Mouse (Mus musculus): ENCODE results near the gene Ralgapa1. TPM values are rescaled to one million over a fixed set of nuclear protein-coding genes. Genes with fewer than 3 reads are reported as not detected.

The Ralgapa1 gene
- polyA plus RNA-seq, 1 experiment from 2014 or later = 14.3 TPM

- WGBS = 77% methylated on average over 10 of the region's 10 CpGs
- no peaks in the 10 kb centered on the region for H3K36me3 ChIP-seq
- no peaks in the 10 kb centered on the region for H3K4me1 ChIP-seq (replicated peaks)
- H3K9ac ChIP-seq = no peak overlapping the region
- no peaks in the 10 kb centered on the region for H3K9me3 ChIP-seq
- no peak overlapping the region for H3K4me3 ChIP-seq (replicated peaks)
- no peak overlapping the region for H3K4me2 ChIP-seq (replicated peaks)
- no peaks in the 10 kb centered on the region for H3K27me3 ChIP-seq (replicated peaks)
- ATAC-seq = no peak
- no peak overlapping the region for H3K27ac ChIP-seq
These were observed 249.3 kb downstream of the Ralgapa1 start for GRCm38 (mm10) chr12:55571661-55572060.

- H3K4me2 ChIP-seq (replicated peaks) = no peak overlapping the region
- ATAC-seq = no peak
- no peak overlapping the region for H3K4me3 ChIP-seq (replicated peaks)
- H3K9ac ChIP-seq = no peak overlapping the region
- no peaks in the 10 kb centered on the region for H3K9me3 ChIP-seq
- no peaks in the 10 kb centered on the region for H3K36me3 ChIP-seq
- WGBS = 85% methylated on average over 11 of the region's 11 CpGs
- H3K4me1 ChIP-seq (replicated peaks) = no peaks in the 10 kb centered on the region
- no peak overlapping the region for H3K27ac ChIP-seq
- H3K27me3 ChIP-seq (replicated peaks) = no peaks in the 10 kb centered on the region
These were observed 249.8 kb downstream of the Ralgapa1 start for GRCm38 (mm10) chr12:55571181-55571580.

- Histone ChIP-seq H3K4me1 (replicated peaks) (no peaks in the 10 kb centered on the region), H3K4me2 (replicated peaks) (no peak overlapping the region), H3K27ac (no peak overlapping the region), H3K9ac (no peak overlapping the region), H3K4me3 (replicated peaks) (no peak overlapping the region), H3K27me3 (replicated peaks) (no peaks in the 10 kb centered on the region), H3K9me3 (no peaks in the 10 kb centered on the region), H3K36me3 (no peaks in the 10 kb centered on the region)
- ATAC-seq = no peak
- WGBS = 89% methylated on average over 9 of the region's 9 CpGs
These were observed 250.3 kb downstream of the Ralgapa1 start for GRCm38 (mm10) chr12:55570646-55571045.

GRCm38 (mm10) chr12:55569676-55570075 lies 251.3 kb downstream of the Ralgapa1 start:
- no peak for ATAC-seq
- H3K4me2 ChIP-seq (replicated peaks) = no peak overlapping the region

GRCm38 (mm10) chr12:55568466-55568865 lies 252.5 kb downstream of the Ralgapa1 start:
- ATAC-seq = no peak
- WGBS = 87% methylated on average over 3 of the region's 3 CpGs

More at GRCm38 (mm10) chr12:55569676-55570075, 251.3 kb downstream of the Ralgapa1 start:
- Histone ChIP-seq H3K4me1 (replicated peaks) (no peaks in the 10 kb centered on the region), H3K27ac (no peak overlapping the region), H3K9me3 (no peaks in the 10 kb centered on the region), H3K36me3 (no peaks in the 10 kb centered on the region), H3K27me3 (replicated peaks) (no peaks in the 10 kb centered on the region), H3K4me3 (replicated peaks) (no peak overlapping the region), H3K9ac (no peak overlapping the region)
- 63% methylated on average over 6 of the region's 6 CpGs for WGBS

GRCm38 (mm10) chr12:55566837-55567236 lies 254.1 kb downstream of the Ralgapa1 start:
- H3K27ac ChIP-seq = no peak overlapping the region
- H3K4me3 ChIP-seq (replicated peaks) = no peak overlapping the region
- ATAC-seq = no peak
- H3K36me3 ChIP-seq = no peaks in the 10 kb centered on the region
- H3K27me3 ChIP-seq (replicated peaks) = no peaks in the 10 kb centered on the region
- no peaks in the 10 kb centered on the region for H3K4me1 ChIP-seq (replicated peaks)
- WGBS = 74% methylated on average over 5 of the region's 5 CpGs
- H3K9me3 ChIP-seq = no peaks in the 10 kb centered on the region
- H3K9ac ChIP-seq = no peak overlapping the region
- H3K4me2 ChIP-seq (replicated peaks) = no peak overlapping the region

More at GRCm38 (mm10) chr12:55568466-55568865, 252.5 kb downstream of the Ralgapa1 start:
- H3K9me3 ChIP-seq = no peaks in the 10 kb centered on the region
- no peaks in the 10 kb centered on the region for H3K36me3 ChIP-seq
- no peaks in the 10 kb centered on the region for H3K4me1 ChIP-seq (replicated peaks)
- no peak overlapping the region for H3K27ac ChIP-seq
- no peak overlapping the region for H3K4me3 ChIP-seq (replicated peaks)
- H3K27me3 ChIP-seq (replicated peaks) = no peaks in the 10 kb centered on the region
- no peak overlapping the region for H3K4me2 ChIP-seq (replicated peaks)
- no peak overlapping the region for H3K9ac ChIP-seq

- no peaks in the 10 kb centered on the region for H3K9me3 ChIP-seq
- H3K4me3 ChIP-seq (replicated peaks) = no peak overlapping the region
- no peaks in the 10 kb centered on the region for H3K36me3 ChIP-seq
- ATAC-seq = no peak
- H3K27ac ChIP-seq = no peak overlapping the region
- 74% methylated on average over 9 of the region's 9 CpGs for WGBS
- no peak overlapping the region for H3K4me2 ChIP-seq (replicated peaks)
- H3K9ac ChIP-seq = no peak overlapping the region
- H3K27me3 ChIP-seq (replicated peaks) = no peaks in the 10 kb centered on the region
- H3K4me1 ChIP-seq (replicated peaks) = no peaks in the 10 kb centered on the region
These were observed 255.1 kb downstream of the Ralgapa1 start for GRCm38 (mm10) chr12:55565867-55566266.

- H3K9me3 ChIP-seq = no peaks in the 10 kb centered on the region
- no peak within 1 kb of the TSS for H3K4me3 ChIP-seq (replicated peaks)
- H3K9ac ChIP-seq = no peak within 1 kb of the TSS
- H3K27me3 ChIP-seq (replicated peaks) = no peaks in the 10 kb centered on the region
- no peak for ATAC-seq
- H3K27ac ChIP-seq = no peak within 1 kb of the TSS
- 97% methylated on average over 19 of the region's 19 CpGs for WGBS
- H3K36me3 ChIP-seq = no peaks in the 10 kb centered on the region
- no peak within 1 kb of the TSS for H3K4me2 ChIP-seq (replicated peaks)
- H3K4me1 ChIP-seq (replicated peaks) = no peaks in the 10 kb centered on the region
These were observed 255.8 kb downstream of the Ralgapa1 start, which contains the start of gene Aldoart2 for GRCm38 (mm10) chr12:55565206-55565605. TSS of gene Aldoart2 (plus strand) at chr12:55565239.

- 83% methylated on average over 9 of the region's 9 CpGs for WGBS
- no peak for ATAC-seq
- no peak overlapping the region for H3K9ac ChIP-seq
These were observed 256.6 kb downstream of the Ralgapa1 start for GRCm38 (mm10) chr12:55564187-55564963.

GRCm38 (mm10) chr12:55563742-55564141 lies 257.2 kb downstream of the Ralgapa1 start:
- no peak overlapping the region for H3K4me3 ChIP-seq (replicated peaks)
- no peaks in the 10 kb centered on the region for H3K9me3 ChIP-seq
- H3K36me3 ChIP-seq = no peaks in the 10 kb centered on the region
- ATAC-seq = no peak
- 93% methylated on average over 3 of the region's 3 CpGs for WGBS
- H3K27me3 ChIP-seq (replicated peaks) = no peaks in the 10 kb centered on the region
- no peak overlapping the region for H3K9ac ChIP-seq
- no peak overlapping the region for H3K27ac ChIP-seq
- H3K4me2 ChIP-seq (replicated peaks) = no peak overlapping the region
- no peaks in the 10 kb centered on the region for H3K4me1 ChIP-seq (replicated peaks)

More at GRCm38 (mm10) chr12:55564187-55564963, 256.6 kb downstream of the Ralgapa1 start:
- H3K36me3 ChIP-seq = no peaks in the 10 kb centered on the region
- no peak overlapping the region for H3K4me2 ChIP-seq (replicated peaks)
- no peak overlapping the region for H3K4me3 ChIP-seq (replicated peaks)
- no peaks in the 10 kb centered on the region for H3K9me3 ChIP-seq
- H3K27me3 ChIP-seq (replicated peaks) = no peaks in the 10 kb centered on the region
- no peak overlapping the region for H3K27ac ChIP-seq
- no peaks in the 10 kb centered on the region for H3K4me1 ChIP-seq (replicated peaks)

- WGBS = 13% methylated on average over 19 of the region's 19 CpGs
- H3K4me3 ChIP-seq (replicated peaks) = peak overlapping the region; percentile 31
- H3K27ac ChIP-seq = no peak overlapping the region
- H3K36me3 ChIP-seq = no peaks in the 10 kb centered on the region
- H3K4me1 ChIP-seq (replicated peaks) = no peaks in the 10 kb centered on the region
- ATAC-seq = peak; percentile 94
- H3K4me2 ChIP-seq (replicated peaks) = peak overlapping the region; percentile 59
- no peak overlapping the region for H3K9ac ChIP-seq
- no peaks in the 10 kb centered on the region for H3K9me3 ChIP-seq
- H3K27me3 ChIP-seq (replicated peaks) = no peaks in the 10 kb centered on the region
These were observed 260.8 kb downstream of the Ralgapa1 start for GRCm38 (mm10) chr12:55560025-55560690.

GRCm38 (mm10) chr12:55559184-55559855 lies 261.6 kb downstream of the Ralgapa1 start:
- Histone ChIP-seq H3K27me3 (replicated peaks) (no peaks in the 10 kb centered on the region), H3K9me3 (no peaks in the 10 kb centered on the region), H3K27ac (no peak overlapping the region), H3K9ac (no peak overlapping the region), H3K36me3 (no peaks in the 10 kb centered on the region), H3K4me1 (replicated peaks) (no peaks in the 10 kb centered on the region), H3K4me3 (replicated peaks) (no peak overlapping the region), H3K4me2 (replicated peaks) (no peak overlapping the region)
- ATAC-seq = peak; percentile 19; the same call in 1 of the 2 replicates
- 88% methylated on average over 12 of the region's 12 CpGs for WGBS

All from intestine, embryonic 15.5 days (tissue).